Mouse (Mus musculus) gastrocnemius, postnatal 10 days (tissue): ENCODE data around the gene Tor2a. TPM values are rescaled to one million over a fixed set of nuclear protein-coding genes. Genes with fewer than 3 reads are reported as not detected.

Experiments
- DNase-seq: peaks from one replicate; pipeline ENCODE4 v3.0.0; 2021; ENCODE audit warnings: mixed read lengths
- total RNA-seq, 2 experiments: library from RNA; stranded (reverse); gene quantifications; 2 replicates each; pipeline ENCODE4 v1.2.3; 2021

Tor2a gene
- total RNA-seq, 2 experiments from 2014 or later: 12.7 to 13.7 TPM

DNA sequence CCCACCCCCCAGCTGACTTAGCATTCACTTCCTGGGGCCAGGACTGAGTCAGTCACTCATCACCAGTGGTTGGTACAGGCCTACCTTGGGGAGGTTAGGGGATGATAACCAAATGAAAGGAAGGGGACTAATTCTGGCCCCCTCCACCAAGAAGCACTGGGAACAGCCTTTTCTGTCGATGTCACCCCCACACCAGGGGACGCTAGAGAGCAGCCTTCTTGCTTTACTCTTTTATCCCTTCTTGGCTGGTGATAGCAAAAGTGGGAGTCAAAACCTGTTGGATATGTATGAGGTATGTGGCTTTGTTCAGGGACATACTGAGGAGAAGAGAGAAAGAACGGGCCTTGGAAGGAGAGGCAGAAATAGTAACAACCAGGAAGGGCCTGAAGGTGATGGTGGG lies 6.3 kb downstream of the Tor2a start:
- DNase-seq: no peak

DNA sequence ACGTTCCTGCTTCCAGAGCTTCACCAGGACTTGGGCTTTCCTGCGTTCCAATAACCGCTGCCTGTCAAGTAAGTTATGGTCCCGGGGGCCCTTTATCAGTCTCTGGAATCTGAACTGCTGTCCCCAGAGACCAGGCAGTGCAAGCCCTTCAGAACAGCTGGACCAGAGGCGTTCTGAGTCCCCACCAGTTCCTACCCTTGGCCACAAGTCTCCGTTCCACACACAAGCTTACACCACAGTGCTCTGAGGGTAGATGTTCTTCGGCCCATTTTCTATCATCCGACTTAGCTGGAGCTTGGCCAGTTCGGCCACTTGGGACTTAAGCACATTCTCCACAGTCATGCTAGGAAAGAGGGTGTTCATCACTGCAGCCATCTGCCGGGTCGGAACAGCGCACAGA lies 10.2 kb downstream of the Tor2a start:
- DNase-seq: no peak

DNA sequence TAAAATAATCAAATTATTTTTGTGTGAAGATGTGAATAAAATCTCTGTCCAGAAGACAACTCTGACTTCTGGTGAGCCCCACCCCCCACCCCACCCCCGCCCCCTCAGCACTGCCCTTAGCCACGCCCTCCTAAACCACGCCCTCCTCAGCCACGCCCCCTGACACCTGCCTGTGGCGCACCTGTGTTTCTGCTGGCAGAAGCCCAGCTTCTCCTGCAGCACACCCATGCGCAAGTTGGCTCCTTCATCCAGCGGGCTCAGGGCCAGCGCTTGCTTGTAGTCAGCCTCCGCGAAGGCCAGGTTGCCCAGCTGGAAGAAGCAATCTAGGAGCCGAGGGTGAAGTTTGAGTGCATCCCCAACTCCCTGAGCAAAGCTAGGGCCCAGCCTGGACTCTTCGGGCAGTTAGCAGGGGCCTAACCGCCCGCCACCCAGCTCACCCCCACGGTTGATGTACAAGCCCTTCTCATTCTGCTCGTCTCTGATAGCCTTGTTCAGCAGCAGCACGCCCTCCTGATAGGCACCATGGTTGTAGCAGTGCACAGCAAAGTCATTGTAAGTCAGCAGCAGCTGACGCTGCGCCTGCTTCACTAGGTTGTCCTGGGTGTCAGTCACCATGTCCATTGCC lies 11.7 kb downstream of the Tor2a start:
- DNase-seq: no peak

DNA sequence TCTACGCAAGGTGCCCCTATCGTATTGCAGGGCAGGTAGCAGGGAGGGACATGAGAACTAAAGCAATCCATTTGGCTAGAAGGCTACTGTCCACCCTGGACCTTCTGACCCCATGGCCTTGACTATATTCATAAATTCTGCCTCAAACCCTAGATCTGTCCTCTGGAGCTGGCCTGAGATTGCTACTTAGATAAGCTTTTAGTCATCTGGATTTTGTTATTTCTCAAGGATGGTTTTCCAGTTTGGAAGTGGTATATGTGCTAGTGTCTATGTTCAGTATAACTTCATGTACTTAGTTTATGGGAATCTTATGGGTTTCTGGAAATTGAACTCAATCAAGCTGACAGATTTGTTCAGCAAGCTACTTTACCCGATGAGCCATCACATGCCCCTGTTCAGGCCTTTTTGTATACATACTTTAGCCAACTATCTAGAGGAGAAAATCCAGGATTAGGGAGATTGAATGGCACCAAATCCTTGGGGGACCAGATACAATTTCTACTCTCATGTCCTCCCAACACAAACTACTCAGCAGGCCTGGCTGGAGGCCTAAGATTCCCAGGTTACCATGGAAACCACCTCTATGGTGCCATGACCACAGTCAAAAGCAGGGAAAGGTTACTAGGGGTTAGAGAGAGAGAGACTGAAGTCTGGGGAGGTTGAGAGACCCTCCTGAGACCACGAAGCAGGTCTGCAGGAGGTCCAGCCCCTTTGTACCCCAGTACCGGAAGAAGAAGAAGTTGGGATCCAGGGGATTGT lies 12.5 kb downstream of the Tor2a start:
- no peak for DNase-seq

DNA sequence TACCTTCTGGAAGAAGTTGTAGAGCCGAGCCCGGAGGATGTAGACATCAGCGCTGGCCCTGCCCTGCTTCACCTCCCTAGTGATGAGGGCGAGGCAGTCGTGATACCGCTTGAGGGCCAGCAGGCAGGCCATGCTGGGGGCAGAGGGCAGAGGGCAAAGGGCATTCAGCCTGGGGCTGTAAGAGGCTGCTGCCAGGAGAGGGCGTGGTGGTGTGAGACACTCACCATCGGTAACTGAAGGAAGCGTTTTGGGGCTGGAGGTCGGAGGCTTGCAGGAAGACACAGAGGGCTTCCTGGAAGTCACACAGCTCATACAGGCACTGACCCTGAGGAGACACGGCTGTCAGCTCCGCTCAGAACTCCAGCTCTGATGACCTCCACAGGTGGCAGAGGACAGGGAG lies 14.9 kb downstream of the Tor2a start:
- DNase-seq: no peak

DNA sequence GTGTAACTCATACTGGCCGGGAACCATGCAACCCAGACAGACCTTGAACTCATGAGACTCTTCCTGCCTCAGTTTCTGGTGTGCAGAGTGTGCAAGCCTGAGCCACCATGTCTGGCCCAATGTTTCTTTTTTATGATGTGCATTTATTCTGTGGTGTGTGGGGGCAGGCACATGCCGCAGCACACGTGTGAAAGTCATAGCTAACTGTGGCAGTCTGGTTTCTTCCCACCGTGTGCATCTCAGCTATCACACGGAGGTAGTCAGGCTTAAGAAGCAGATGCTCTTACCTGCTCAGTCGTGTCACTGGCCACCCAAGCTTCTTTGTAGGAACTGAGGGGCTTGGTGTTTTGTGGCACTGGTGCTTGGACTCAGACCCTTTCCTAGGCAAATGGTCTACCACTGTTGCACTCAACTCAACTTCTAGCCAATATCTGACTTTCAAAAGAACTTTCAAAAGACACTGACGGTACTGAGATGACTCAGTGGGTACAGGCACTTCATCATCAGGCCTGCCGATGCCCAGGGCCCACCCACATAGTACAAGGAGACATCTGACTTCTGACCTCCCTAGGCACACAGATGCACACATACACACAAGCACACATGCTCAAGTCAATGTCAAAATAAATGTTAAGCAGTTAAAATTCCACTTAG lies 15.7 kb downstream of the Tor2a start:
- DNase-seq: no peak

DNA sequence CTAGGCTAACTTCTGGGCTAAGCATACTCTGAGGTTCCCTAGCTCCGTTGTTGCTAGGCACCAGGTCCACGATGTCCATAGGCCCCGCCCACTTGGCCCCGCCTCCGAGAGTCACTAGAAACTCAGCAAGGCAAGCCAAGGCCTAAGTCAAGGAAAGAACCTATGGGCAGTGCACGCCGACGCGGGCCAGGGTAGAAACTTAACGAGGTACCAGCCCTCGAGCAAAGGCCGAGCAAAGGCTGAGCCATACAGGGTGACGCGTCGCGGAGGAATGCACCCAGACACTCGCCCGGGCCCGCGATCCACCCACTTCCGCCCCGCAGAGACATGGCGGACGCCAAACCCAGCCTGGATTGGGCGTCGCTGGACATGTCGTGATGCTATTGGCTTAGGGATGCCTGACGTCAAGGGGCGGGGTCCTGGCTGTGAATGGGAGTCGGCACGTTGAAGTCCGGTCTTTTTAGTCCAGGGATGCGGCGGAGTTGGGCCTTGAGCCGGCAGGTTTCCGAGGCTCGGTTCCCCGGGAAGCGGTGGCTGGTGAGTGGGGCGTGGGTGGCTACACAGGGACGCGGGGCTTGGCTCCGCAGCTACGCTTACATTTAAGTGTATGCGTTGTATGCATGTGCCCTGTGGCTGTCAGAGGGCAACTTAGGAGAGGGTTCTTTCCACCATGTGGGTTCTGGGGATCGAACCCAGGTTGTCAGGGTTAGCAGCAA lies 18.5 kb downstream of the Tor2a start, which contains the start of the genes Ttc16 and Ptrh1:
Ttc16 (minus strand) TSS at position 275 of the 716 bp plus-strand sequence.
Ptrh1 (plus strand) TSS at position 428 of the 716 bp plus-strand sequence.
- peak; percentile 98 for DNase-seq

DNA sequence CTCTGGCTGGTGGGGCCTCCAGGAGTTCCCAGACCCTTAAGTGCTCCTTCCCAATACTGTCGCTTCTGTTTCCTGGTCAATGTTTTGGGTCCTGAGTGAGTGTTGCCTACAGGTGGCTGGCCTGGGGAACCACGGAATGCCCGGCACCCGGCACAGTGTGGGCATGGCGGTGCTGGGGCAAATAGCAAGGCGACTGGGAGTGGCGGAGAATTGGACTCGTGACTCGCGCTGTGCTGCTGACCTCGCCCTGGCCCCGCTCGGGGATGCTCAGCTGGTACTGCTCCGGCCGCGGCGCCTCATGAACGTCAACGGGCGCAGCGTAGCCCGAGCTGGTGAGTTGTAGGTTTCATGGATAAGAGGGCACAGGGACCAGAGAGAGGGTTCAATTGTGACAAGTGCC lies 19.2 kb downstream of the Tor2a start:
- no peak for DNase-seq

DNA sequence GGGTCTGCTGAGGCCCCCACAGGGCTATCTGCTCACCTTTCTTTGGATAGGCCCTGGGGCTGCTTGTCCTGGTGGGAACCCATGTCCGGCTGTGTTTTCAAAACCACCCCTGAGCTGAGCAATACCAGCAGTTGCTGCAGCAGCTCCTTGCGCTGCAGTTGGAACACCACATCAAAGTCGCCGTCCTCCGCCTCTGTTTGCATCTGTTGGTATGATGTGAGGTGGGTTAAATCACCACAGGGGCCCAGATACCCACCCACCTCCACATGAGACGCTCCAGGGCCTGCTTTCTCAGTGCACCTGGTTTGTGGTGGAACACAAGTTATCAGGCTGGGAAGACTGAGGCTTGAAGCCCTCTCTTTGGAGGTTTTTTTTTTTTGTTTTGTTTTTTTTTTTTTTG lies 21.0 kb downstream of the Tor2a start:
- no peak for DNase-seq

DNA sequence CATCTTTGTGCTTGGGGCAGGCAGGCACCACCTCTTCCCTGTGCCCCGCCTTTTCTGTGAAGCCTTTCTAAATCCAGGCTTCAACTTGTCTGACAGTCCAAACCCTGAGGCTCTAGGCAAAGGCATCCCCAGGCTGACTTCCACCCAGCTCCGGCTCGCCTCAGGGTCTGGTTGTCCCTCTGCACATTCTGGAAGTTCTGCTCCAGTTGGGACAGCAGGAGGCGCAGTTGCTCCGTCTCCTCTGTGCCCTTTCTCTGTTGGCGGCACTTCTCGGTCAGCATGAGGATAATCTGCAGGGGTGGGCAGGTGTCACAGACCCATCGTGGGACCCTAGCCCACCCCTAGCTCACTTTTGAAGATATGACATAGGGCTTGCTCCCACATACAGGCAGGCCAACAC lies 22.1 kb downstream of the Tor2a start:
- DNase-seq: peak; percentile 76

DNA sequence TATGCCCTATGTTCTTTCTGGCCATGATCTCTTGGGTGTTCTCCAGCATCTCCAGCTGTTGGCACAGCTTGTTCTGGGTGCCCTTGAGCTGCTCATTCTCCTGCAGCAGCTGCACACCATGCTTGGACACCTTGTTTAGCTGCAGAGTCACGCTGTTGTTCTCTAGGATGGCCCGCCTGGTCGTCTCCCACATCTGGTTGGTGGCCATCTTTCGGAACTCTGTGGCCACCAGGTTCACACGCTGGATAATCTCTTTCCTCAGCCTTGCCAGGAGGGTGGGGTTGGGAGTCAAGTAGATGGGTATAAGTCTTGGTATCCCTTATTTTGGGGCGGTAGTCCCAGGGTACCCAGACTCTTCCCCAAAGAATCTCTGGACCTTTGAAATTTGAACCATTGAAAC lies 22.7 kb downstream of the Tor2a start:
- DNase-seq: no peak

DNA sequence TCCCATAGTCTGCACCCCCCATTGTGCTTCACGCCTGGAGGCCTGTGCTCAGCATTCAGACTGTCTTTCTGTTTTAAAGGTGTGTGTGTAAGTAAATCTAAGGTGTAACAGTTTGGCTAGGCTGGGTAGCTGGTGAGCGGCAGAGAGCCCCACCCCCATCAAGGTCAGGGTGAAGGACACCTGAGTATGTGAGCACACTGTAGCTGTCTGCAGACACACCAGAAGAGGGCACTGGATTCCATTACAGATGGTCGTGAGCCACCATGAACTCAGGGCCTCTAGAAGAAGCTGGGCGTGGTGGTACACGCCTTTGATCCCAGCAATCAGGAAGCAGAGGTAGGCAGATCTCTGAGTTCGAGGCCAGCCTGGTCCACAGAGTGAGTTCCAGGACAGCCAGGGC lies 24.7 kb downstream of the Tor2a start:
- no peak for DNase-seq

DNA sequence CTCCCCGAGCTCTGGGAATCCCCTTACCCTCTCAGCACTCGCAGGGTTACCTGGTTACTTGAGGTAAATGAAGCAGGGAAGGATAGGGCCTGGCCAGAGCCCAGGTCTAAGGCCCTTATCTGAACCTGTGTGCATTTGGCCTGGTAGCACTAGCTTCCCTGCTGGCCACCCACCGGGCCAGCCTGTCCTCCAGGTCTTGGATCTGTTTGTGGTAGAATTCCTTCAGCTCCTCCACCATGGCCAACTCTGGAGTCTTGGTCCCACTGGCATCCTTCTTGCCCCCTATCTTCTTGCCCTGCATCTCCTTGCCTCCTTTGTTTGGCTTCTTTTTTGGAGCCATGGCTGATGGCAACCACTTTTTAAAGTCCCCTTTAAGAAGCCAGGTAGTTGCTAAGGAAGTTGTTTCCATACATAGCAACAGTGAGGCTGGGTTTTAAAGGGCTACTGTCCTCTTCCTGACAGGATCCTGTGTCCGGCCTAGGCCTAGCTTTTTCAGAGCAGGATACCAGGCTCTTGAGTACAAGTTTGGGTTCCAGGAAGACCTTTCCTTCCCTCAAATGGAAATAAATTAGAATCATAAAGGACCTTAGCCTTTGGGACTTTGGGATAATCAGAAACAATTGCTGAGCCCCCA lies 27.1 kb downstream of the Tor2a start, which contains the start of gene Cfap157:
Cfap157 (minus strand) TSS at position 381 of the 634 bp plus-strand sequence.
- DNase-seq: no peak

DNA sequence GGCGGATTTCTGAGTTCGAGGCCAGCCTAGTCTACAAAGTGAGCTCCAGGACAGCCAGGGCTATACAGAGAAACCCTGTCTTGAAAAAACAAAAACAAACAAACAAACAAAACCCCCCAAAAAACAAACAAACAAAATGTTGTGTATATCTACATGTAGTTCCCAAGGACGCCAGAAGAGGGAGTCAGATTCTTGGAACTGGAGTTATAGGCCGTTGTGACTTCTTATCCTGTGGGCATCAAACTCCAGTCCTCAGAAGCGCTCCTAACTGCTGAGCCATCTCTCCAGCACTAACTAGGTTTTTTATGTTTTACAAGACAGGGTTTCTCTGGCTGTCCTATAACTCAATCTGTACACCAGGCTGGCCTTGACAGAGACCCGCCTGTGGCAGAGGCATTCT lies 30.1 kb downstream of the Tor2a start:
- no peak for DNase-seq

DNA sequence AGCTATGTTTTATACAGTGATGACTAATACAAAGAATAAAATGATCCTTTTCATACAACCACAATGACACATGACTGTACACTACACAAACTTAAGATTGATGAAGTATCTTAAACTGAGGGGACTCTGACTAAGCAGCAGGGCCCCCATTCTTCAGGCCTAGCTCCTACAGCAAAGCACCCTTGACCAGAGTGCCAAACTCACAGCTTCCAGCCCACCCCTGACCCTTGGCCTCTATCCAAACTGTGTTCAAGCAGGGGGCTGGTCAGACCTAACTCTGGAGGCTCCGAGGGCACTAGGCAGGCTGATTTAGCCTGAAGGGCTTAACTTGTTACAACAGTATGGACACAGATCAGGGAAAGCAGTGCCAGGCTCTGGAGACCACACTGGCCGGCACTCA lies 31.5 kb downstream of the Tor2a start:
- no peak for DNase-seq

DNA sequence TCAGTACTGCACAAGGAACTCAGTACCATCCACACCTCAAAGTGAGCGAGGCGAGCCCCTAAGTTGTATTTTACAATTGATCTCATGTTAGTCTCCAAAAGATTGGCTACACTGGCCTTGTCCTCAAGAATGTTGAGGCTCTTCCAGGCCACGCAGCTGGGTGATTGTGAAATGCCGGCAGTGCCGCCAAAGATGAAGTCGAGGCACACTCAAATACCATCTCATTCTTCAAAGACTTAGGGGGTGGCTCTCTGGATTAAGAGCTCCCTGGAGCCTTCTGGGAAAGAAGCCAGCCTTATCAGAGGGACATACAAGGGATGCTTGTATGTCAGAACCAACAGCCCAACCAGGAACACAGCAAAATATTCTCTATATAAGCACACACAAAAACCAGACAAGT lies 34.3 kb downstream of the Tor2a start:
- DNase-seq: peak; percentile 48

DNA sequence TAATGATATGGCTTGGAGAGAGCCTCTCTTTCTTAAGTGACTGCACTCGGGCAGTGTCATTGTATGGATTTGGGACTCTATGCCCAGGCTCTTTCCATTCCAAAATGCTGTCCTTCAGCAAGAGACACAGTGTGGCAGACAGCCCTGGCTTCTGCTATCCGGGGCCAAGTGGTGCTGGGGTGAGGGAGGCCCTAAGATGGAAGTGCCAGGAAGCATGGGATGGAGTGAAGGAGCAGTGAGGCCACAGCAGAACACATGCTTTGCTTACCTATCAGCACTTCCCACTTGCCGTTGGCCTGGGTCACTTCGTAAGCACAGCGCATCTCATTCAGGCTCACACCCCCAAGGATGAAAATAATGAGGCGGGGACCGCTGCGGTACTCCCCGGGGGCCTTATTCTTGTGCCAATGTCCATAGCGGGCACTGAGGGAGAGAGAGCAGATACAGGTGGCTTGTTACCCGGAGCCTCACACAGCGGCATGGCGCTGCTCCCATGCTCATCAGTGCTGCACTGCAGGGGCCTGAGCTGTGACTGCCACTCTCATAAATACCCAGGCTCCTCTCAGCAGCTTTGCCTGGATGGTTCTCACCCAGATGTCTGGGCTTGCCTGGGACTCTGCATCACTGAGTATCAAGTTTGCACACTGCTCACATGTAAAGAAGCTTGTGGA lies 38.8 kb downstream of the Tor2a start:
- DNase-seq: no peak

DNA sequence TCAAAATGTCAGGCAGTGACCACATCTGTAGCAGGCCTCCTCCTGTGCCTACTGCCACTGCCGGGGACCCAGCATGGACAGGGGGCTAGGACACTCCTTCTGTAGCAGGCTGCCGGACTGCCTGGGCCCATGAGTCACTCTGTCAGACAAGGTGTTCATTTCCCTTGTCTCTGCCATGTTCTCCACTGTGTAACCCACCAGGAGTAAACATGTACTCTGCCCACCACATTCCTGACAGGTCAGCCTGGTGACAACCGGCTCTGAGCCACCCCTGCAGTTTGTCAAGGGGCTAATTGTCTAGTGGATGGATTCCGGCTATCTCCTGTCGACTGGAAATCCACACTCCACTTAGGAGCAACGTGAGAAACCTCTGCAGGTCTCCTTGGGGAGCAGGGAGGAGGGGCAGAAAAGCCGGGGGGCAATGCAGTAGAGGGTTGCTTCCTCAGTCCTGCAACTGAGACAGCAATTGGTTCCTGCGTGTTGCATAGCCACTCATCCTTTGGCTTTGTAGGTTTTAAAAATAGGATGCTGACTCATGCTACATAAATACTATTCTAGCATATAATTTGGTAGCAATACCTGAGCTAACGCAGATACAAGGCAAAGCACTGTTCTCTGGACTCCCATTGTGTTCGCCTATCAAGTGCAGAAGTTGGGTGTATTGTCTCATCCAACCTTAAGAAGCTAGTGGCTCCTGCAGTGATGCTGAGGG lies 41.4 kb downstream of the Tor2a start:
- no peak for DNase-seq

DNA sequence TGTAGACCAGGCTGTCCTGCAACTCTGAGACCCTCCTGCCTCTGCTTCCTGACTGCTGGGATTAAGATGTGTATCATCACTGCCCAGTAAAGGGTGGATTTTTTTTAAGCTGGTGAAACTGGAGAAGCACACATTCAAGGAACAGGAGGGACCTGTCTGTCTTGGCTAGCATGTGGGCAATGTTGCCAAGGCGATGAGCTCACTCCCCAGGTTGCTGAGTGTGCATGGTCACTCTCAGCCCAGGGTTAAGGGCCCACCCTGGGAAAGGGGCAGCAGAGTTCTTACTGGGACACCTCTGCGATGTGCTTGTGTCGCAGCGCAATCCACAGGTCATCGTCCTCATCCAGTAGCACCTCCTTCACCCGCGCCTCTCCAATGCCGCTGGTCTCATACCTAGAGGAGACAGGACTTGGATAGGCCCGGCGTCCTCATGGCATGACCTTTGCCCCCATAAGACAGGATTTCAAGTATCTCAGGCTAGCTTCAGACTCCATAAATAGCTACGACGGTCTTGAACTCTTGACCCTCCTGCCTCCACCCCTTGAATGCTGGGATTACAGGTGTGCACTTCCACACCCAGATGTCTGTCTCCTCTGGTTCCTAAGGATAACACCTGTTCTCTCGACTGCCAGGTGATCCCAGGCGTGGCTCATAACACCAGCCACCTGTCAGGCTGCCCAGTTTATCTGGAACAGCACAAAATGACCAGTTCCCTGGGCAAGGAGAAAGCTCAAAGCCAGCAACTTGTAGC lies 52.0 kb downstream of the Tor2a start:
- no peak for DNase-seq
